Mouse (Mus musculus): ENCODE results near the gene Gm43720. TPM values are rescaled to one million over a fixed set of nuclear protein-coding genes. Genes with fewer than 3 reads are reported as not detected.
"Not testable (repeated sequence)": the region's sequence is repeated elsewhere in the genome, so short reads cannot be mapped to it uniquely, and the experiment has no call there.

The Gm43720 gene
- polyA plus RNA-seq, 2 experiments = 0.01 TPM; not detected in 1

DNA sequence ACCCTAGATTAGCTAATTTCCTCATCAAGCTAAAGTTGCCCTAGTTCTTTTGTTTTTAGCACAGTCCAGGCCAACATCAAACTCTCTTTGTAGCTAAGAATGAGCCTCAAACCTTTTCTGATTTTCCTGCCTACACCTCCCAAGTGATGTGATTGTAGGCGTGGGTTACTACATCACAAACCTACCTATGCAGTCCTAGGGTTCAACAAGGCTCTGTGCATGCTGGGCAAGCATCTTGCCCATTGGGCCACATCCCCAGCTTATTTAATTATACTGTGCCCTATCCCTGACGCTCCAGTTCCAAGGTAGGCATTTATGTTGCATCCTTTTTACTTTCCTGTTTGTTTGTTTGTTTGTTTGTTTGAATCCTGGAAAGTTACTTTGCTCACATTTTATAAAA, 54.1 kb downstream of the Gm43720 start, which contains the start of gene Nxpe5:
TSS of gene Nxpe5 (plus strand) at position 199 of the 400 bp plus-strand sequence.
- Histone ChIP-seq H3K9ac (replicated peaks) (no peak within 1 kb of the TSS), H3K27ac (no peak within 1 kb of the TSS), H3K36me3 (replicated peaks; ENCODE audit: control insufficient read depth, insufficient read depth, low read depth) (no peaks in the 10 kb centered on the region), H3K27me3 (ENCODE audit: control insufficient read depth, insufficient read depth, low read length) (no peaks in the 10 kb centered on the region), H3K4me2 (ENCODE audit: low read depth) (no peak within 1 kb of the TSS), H3K4me3 (ENCODE audit: insufficient read depth in 1 of 2, low read depth in 2 of 2, low read length in 2 of 2) (no peak within 1 kb of the TSS), H3K4me1 (replicated peaks; ENCODE audit: control insufficient read depth in 2 of 2, insufficient read depth in 2 of 2, low read length in 1 of 2) (peaks cover 0 to 3% of the 10 kb centered on the region in 2 experiments; a peak in 1 of 4 replicates), H3K9me3 (ENCODE audit: control insufficient read depth, low read length) (no peaks in the 10 kb centered on the region)
- DNase-seq (ENCODE audit: low read depth in 3 of 3, low spot score in 3 of 3) (no peak), ATAC-seq (ENCODE audit: insufficient read depth) (no peak)
- 47% methylated on average over 2 of the region's 2 CpGs for WGBS (ENCODE audit: insufficient replicate concordance)
- no peak for TF ChIP-seq EP300 (IDR thresholded peaks at IDR 0.05; ENCODE audit: low read depth)
- TF ChIP-seq CTCF (IDR thresholded peaks at IDR 0.05; ENCODE audit: low read depth) = no peak

DNA sequence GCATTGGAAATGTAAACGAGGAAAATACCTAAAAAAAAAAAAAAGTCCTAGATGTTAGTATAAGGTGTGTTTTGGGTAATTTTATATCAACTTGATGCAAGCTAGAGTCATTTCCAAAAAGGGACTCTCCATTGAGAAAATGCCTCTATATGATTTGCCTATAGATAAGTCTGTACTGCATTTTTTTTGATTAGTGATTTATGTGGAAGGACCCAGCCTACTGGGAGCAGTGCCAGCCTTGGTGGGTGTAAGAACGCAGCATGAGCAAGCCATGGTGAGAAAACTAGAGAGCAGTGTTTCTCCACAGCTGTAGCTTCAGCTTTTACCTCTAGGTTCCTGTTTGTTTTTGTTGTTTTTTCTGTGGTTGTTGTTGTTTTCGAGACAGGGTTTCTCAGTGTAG, 56.5 kb downstream of the Gm43720 start:
- Histone ChIP-seq H3K9ac (replicated peaks) (no peak overlapping the region), H3K9me3 (ENCODE audit: control insufficient read depth, low read length) (no peaks in the 10 kb centered on the region), H3K36me3 (replicated peaks; ENCODE audit: control insufficient read depth, insufficient read depth, low read depth) (no peaks in the 10 kb centered on the region), H3K4me3 (ENCODE audit: insufficient read depth in 1 of 2, low read depth in 2 of 2, low read length in 2 of 2) (no peak overlapping the region), H3K27me3 (ENCODE audit: control insufficient read depth, insufficient read depth, low read length) (no peaks in the 10 kb centered on the region), H3K27ac (no peak overlapping the region), H3K4me2 (ENCODE audit: low read depth) (no peak overlapping the region), H3K4me1 (replicated peaks; ENCODE audit: control insufficient read depth in 2 of 2, insufficient read depth in 2 of 2, low read length in 1 of 2) (peaks cover 0 to 2% of the 10 kb centered on the region in 2 experiments; a peak in 1 of 4 replicates)
- TF ChIP-seq EP300 (IDR thresholded peaks at IDR 0.05; ENCODE audit: low read depth) (no peak), CTCF (IDR thresholded peaks at IDR 0.05; ENCODE audit: low read depth) (no peak)
- DNase-seq (ENCODE audit: low read depth in 3 of 3, low spot score in 3 of 3) = no peak
- 48% methylated on average over 3 of the region's 3 CpGs for WGBS (ENCODE audit: insufficient replicate concordance)
- no peak for ATAC-seq (ENCODE audit: insufficient read depth)

DNA sequence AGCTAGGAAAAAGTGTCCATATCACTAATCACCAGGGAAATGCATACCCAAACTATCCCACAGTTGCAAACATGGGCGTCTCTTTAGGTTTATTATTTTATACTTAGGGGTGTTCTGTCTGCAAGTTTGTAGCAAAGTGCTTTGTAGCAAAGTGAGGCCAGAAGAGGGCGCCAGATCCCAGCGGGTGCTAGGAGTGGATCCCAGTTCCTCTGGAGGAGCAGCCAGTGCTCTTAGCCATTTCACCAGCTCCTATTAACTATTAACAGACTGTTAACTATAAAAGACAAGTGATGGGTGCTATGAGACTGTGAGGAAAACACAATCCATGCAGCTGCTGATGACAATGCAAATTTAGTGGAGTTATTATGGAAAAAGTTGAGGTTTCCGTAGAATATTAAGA, 57.6 kb downstream of the Gm43720 start:
- no peaks in the 10 kb centered on the region for H3K27me3 ChIP-seq (ENCODE audit: control insufficient read depth, insufficient read depth, low read length)
- no peak overlapping the region for H3K4me2 ChIP-seq (ENCODE audit: low read depth)
- DNase-seq (ENCODE audit: low read depth in 3 of 3, low spot score in 3 of 3) = peak; percentile 38 to 55 (median 52)
- 0 out of 4 replicates have a peak, but pooled peaks cover 0 to 1% of the 10 kb centered on the region in 2 experiments for H3K4me1 ChIP-seq (replicated peaks; ENCODE audit: control insufficient read depth in 2 of 2, insufficient read depth in 2 of 2, low read length in 1 of 2)
- TF ChIP-seq EP300 (IDR thresholded peaks at IDR 0.05; ENCODE audit: low read depth) (no peak), CTCF (IDR thresholded peaks at IDR 0.05; ENCODE audit: low read depth) (peak; percentile 85)
- H3K9me3 ChIP-seq (ENCODE audit: control insufficient read depth, low read length) = no peaks in the 10 kb centered on the region
- H3K36me3 ChIP-seq (replicated peaks; ENCODE audit: control insufficient read depth, insufficient read depth, low read depth) = no peaks in the 10 kb centered on the region
- ATAC-seq (ENCODE audit: insufficient read depth) = no peak
- 18% methylated on average over 4 of the region's 4 CpGs for WGBS (ENCODE audit: insufficient replicate concordance)
- H3K9ac ChIP-seq (replicated peaks) = no peak overlapping the region
- no peak overlapping the region for H3K27ac ChIP-seq
- H3K4me3 ChIP-seq (ENCODE audit: insufficient read depth in 1 of 2, low read depth in 2 of 2, low read length in 2 of 2) = no peak overlapping the region

DNA sequence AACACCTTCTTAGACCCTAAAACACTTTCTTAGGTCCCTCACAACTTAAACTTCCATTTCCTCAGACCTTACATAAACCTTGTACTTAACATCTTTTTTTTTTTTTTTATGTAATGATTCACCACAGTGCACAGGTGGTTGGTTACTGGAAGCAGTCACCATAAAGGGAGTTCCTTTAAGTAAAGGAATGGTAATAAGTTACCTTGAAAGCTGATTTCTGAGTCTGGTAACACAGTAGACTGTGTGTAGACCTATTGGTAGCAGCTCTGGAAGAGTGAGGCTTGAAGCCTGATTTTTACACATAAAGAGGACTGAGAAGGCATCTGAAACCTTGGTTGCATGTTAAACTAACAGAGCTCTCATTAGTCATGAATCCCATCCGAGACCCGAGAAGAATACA, 59.9 kb downstream of the Gm43720 start:
- DNase-seq (ENCODE audit: low read depth in 3 of 3, low spot score in 3 of 3) = no peak
- Histone ChIP-seq H3K4me1 (replicated peaks; ENCODE audit: control insufficient read depth in 2 of 2, insufficient read depth in 2 of 2, low read length in 1 of 2) (no peaks in the 10 kb centered on the region), H3K4me3 (ENCODE audit: insufficient read depth in 1 of 2, low read depth in 2 of 2, low read length in 2 of 2) (no peak overlapping the region), H3K27me3 (ENCODE audit: control insufficient read depth, insufficient read depth, low read length) (no peaks in the 10 kb centered on the region), H3K27ac (no peak overlapping the region), H3K4me2 (ENCODE audit: low read depth) (no peak overlapping the region), H3K36me3 (replicated peaks; ENCODE audit: control insufficient read depth, insufficient read depth, low read depth) (no peaks in the 10 kb centered on the region), H3K9me3 (ENCODE audit: control insufficient read depth, low read length) (no peaks in the 10 kb centered on the region), H3K9ac (replicated peaks) (no peak overlapping the region)
- TF ChIP-seq CTCF (IDR thresholded peaks at IDR 0.05; ENCODE audit: low read depth) (no peak), EP300 (IDR thresholded peaks at IDR 0.05; ENCODE audit: low read depth) (no peak)
- WGBS (ENCODE audit: insufficient replicate concordance) = 51% methylated on average over 2 of the region's 2 CpGs
- ATAC-seq (ENCODE audit: insufficient read depth) = no peak

DNA sequence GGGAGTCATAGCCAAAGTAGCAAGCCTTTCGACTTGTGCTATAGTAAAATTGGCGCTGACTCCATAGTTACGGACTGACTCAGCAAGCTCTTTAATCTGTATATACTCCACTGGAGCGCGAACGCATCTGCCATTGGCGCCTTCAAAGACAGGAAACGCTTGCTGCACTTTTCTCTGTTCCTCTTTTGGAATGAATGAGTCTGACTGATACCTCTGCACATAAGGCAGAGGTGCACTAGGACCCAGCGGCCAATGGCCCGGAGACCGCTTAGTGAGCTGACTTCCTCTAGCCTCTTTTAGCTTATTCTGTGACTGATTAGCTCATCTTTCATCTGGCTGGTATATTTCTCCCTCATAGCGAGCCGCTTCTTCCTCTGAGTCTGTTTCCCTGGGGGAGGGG, 63.1 kb downstream of the Gm43720 start:
- not testable (repeated sequence) for H3K9ac ChIP-seq (replicated peaks); H3K27me3 ChIP-seq (ENCODE audit: control insufficient read depth, insufficient read depth, low read length); H3K9me3 ChIP-seq (ENCODE audit: control insufficient read depth, low read length); H3K4me3 ChIP-seq (ENCODE audit: insufficient read depth in 1 of 2, low read depth in 2 of 2, low read length in 2 of 2); H3K27ac ChIP-seq; H3K4me2 ChIP-seq (ENCODE audit: low read depth); H3K36me3 ChIP-seq (replicated peaks; ENCODE audit: control insufficient read depth, insufficient read depth, low read depth); DNase-seq (ENCODE audit: low read depth in 3 of 3, low spot score in 3 of 3); ATAC-seq (ENCODE audit: insufficient read depth); H3K4me1 ChIP-seq (replicated peaks; ENCODE audit: control insufficient read depth in 2 of 2, insufficient read depth in 2 of 2, low read length in 1 of 2)
- 87% methylated on average over 13 of the region's 13 CpGs for WGBS (ENCODE audit: insufficient replicate concordance)

Other genes starting within 250 kb of the Gm43720 start
- gene Smok3c, start 226.8 kb downstream of the Gm43720 start, polyA plus RNA-seq (2012; rRNA removed) = not detected in 2 replicates
- not detected in 2 replicates for gene Smok3c, start 226.8 kb downstream of the Gm43720 start, polyA plus RNA-seq (2014; fragmentation: Nextera tagmentation; extraction: Ambion mirVana)
- 1.5 and 2.2 TPM in 2 replicates for gene Zkscan1, start 194.9 kb downstream of the Gm43720 start, polyA plus RNA-seq (2012; rRNA removed)
- gene Zkscan1, start 194.9 kb downstream of the Gm43720 start, polyA plus RNA-seq (2014; fragmentation: Nextera tagmentation; extraction: Ambion mirVana) = 4.7 and 4.9 TPM in 2 replicates
- gene Zscan21, start 163.1 kb downstream of the Gm43720 start, polyA plus RNA-seq (2012; rRNA removed) = 5.3 and 7.7 TPM in 2 replicates
- 13.3 and 13.9 TPM in 2 replicates for gene Zscan21, start 163.1 kb downstream of the Gm43720 start, polyA plus RNA-seq (2014; fragmentation: Nextera tagmentation; extraction: Ambion mirVana)
- gene Zfp113, start 124.2 kb downstream of the Gm43720 start, polyA plus RNA-seq (2012; rRNA removed) = 0.81 and 1.4 TPM in 2 replicates
- 2.6 and 2.7 TPM in 2 replicates for gene Zfp113, start 124.2 kb downstream of the Gm43720 start, polyA plus RNA-seq (2014; fragmentation: Nextera tagmentation; extraction: Ambion mirVana)
- 57.7 and 62.4 TPM in 2 replicates for gene Cops6, start 118.9 kb downstream of the Gm43720 start, polyA plus RNA-seq (2012; rRNA removed)
- 123 and 128 TPM in 2 replicates for gene Cops6, start 118.9 kb downstream of the Gm43720 start, polyA plus RNA-seq (2014; fragmentation: Nextera tagmentation; extraction: Ambion mirVana)
- gene Ap4m1, start 108.0 kb downstream of the Gm43720 start, polyA plus RNA-seq (2012; rRNA removed) = 10.3 and 10.8 TPM in 2 replicates
- 3.9 and 4.6 TPM in 2 replicates for gene Ap4m1, start 108.0 kb downstream of the Gm43720 start, polyA plus RNA-seq (2014; fragmentation: Nextera tagmentation; extraction: Ambion mirVana)
- 96.1 and 116 TPM in 2 replicates for gene Mcm7, start 107.5 kb downstream of the Gm43720 start, polyA plus RNA-seq (2012; rRNA removed)
- 182 and 200 TPM in 2 replicates for gene Mcm7, start 107.5 kb downstream of the Gm43720 start, polyA plus RNA-seq (2014; fragmentation: Nextera tagmentation; extraction: Ambion mirVana)
- 32.8 and 34.7 TPM in 2 replicates for gene Taf6, start 92.5 kb downstream of the Gm43720 start, polyA plus RNA-seq (2012; rRNA removed)
- gene Taf6, start 92.5 kb downstream of the Gm43720 start, polyA plus RNA-seq (2014; fragmentation: Nextera tagmentation; extraction: Ambion mirVana) = 33.2 and 37.9 TPM in 2 replicates
- gene Cnpy4, start 92.5 kb downstream of the Gm43720 start, polyA plus RNA-seq (2012; rRNA removed) = 6.3 and 9.5 TPM in 2 replicates
- 12.6 and 12.8 TPM in 2 replicates for gene Cnpy4, start 92.5 kb downstream of the Gm43720 start, polyA plus RNA-seq (2014; fragmentation: Nextera tagmentation; extraction: Ambion mirVana)
- gene Mblac1, start 85.6 kb downstream of the Gm43720 start, polyA plus RNA-seq (2012; rRNA removed) = 1.8 and 2.2 TPM in 2 replicates
- gene Mblac1, start 85.6 kb downstream of the Gm43720 start, polyA plus RNA-seq (2014; fragmentation: Nextera tagmentation; extraction: Ambion mirVana) = 2.2 and 2.9 TPM in 2 replicates
- 0.09 and 0.10 TPM in 2 replicates for gene Nxpe5, start 54.1 kb downstream of the Gm43720 start, polyA plus RNA-seq (2012; rRNA removed)
- 0.09 and 0.23 TPM in 2 replicates for gene Nxpe5, start 54.1 kb downstream of the Gm43720 start, polyA plus RNA-seq (2014; fragmentation: Nextera tagmentation; extraction: Ambion mirVana)
- 26.2 and 36.3 TPM in 2 replicates for gene Lamtor4, start 24.5 kb downstream of the Gm43720 start, polyA plus RNA-seq (2012; rRNA removed)
- 35.5 and 35.6 TPM in 2 replicates for gene Lamtor4, start 24.5 kb downstream of the Gm43720 start, polyA plus RNA-seq (2014; fragmentation: Nextera tagmentation; extraction: Ambion mirVana)
- 22.4 and 27.6 TPM in 2 replicates for gene BC037034, start 15.9 kb downstream of the Gm43720 start, polyA plus RNA-seq (2012; rRNA removed)
- gene BC037034, start 15.9 kb downstream of the Gm43720 start, polyA plus RNA-seq (2014; fragmentation: Nextera tagmentation; extraction: Ambion mirVana) = 1.9 and 2.5 TPM in 2 replicates
- gene Gal3st4, start 7.1 kb downstream of the Gm43720 start, polyA plus RNA-seq (2012; rRNA removed) = 0.01 TPM in 1 of 2 replicates, not detected in the other
- gene Gal3st4, start 7.1 kb downstream of the Gm43720 start, polyA plus RNA-seq (2014; fragmentation: Nextera tagmentation; extraction: Ambion mirVana) = 0.14 and 0.18 TPM in 2 replicates
- gene Gpc2, start within 50 bp of the Gm43720 start, polyA plus RNA-seq (2012; rRNA removed) = 1.7 and 2.5 TPM in 2 replicates
- not detected in 2 replicates for gene Gpc2, start within 50 bp of the Gm43720 start, polyA plus RNA-seq (2014; fragmentation: Nextera tagmentation; extraction: Ambion mirVana)
- 2.7 and 3.1 TPM in 2 replicates for gene Stag3, start 282 bp upstream of the Gm43720 start, polyA plus RNA-seq (2012; rRNA removed)
- 1.8 and 1.9 TPM in 2 replicates for gene Stag3, start 282 bp upstream of the Gm43720 start, polyA plus RNA-seq (2014; fragmentation: Nextera tagmentation; extraction: Ambion mirVana)
- gene Pvrig, start 62.0 kb upstream of the Gm43720 start, polyA plus RNA-seq (2012; rRNA removed) = 0.33 and 0.49 TPM in 2 replicates
- 0.34 and 0.36 TPM in 2 replicates for gene Pvrig, start 62.0 kb upstream of the Gm43720 start, polyA plus RNA-seq (2014; fragmentation: Nextera tagmentation; extraction: Ambion mirVana)
- 1.3 and 1.9 TPM in 2 replicates for gene Zfp157, start 161.5 kb upstream of the Gm43720 start, polyA plus RNA-seq (2012; rRNA removed)
- gene Zfp157, start 161.5 kb upstream of the Gm43720 start, polyA plus RNA-seq (2014; fragmentation: Nextera tagmentation; extraction: Ambion mirVana) = 2.5 and 4.6 TPM in 2 replicates